Mouse (Mus musculus) cerebellum, adult 2 months (tissue): ENCODE data around the gene Nipa2. TPM values are rescaled to one million over a fixed set of nuclear protein-coding genes. Genes with fewer than 3 reads are reported as not detected.

Experiments
- DNase-seq, 2 experiments: peaks; one replicate each; pipeline ENCODE4 v3.0.0; 2021
- H3K27ac ChIP-seq: fragments of 200-500 bp; 2 replicates; pipeline ENCODE4 v1.5.1; 2012; ENCODE audit warnings: low read length, control low read depth, inconsistent platforms; ENCODE audit not compliant: insufficient read depth
- H3K27me3 ChIP-seq: fragments of 200-500 bp; 2 replicates; pipeline ENCODE4 v1.6.1; 2012; ENCODE audit warnings: inconsistent platforms, mild to moderate bottlenecking, low read length, moderate library complexity; ENCODE audit not compliant: control insufficient read depth, insufficient read depth
- H3K4me1 ChIP-seq: fragments of 200-500 bp; 2 replicates; pipeline ENCODE4 v1.6.1; 2011; ENCODE audit warnings: low read length; ENCODE audit not compliant: control insufficient read depth, insufficient read depth
- H3K4me3 ChIP-seq: fragments of 200-500 bp; replicated peaks from 2 replicates; pipeline ENCODE3; 2011; ENCODE audit warnings: mild to moderate bottlenecking, low read depth, low read length, control low read depth; ENCODE audit not compliant: insufficient read depth
- CTCF ChIP-seq: fragments of 200-500 bp; IDR thresholded peaks from 2 replicates; pipeline ENCODE4 v1.5.1; 2011; ENCODE audit warnings: low read depth, mild to moderate bottlenecking, control low read depth, low read length, moderate library complexity, borderline replicate concordance; ENCODE audit not compliant: insufficient read depth
- POLR2A ChIP-seq: fragments of 200-500 bp; IDR thresholded peaks from 2 replicates; pipeline ENCODE4 v1.6.1; 2011; ENCODE audit warnings: low read length, control low read depth, borderline replicate concordance; ENCODE audit not compliant: insufficient read depth
- WGBS: fragments of 180-500 bp; shearing (Covaris S2); methylation state at CpG from one replicate; pipeline ENCODE4 v1.1.7; 2018; 5-methylcytosine and 5-hydroxymethylcytosine counted together
- polyA plus RNA-seq: library from polyadenylated mRNA; depleted of rRNA; stranded (reverse); fragments of >200 nt; gene quantifications from 2 replicates; pipeline ENCODE4 v1.2.3, GENCODE M21; 2012; rRNA removed

Gene Nipa2
- polyA plus RNA-seq, 1 experiment: 20.5 TPM

DNA sequence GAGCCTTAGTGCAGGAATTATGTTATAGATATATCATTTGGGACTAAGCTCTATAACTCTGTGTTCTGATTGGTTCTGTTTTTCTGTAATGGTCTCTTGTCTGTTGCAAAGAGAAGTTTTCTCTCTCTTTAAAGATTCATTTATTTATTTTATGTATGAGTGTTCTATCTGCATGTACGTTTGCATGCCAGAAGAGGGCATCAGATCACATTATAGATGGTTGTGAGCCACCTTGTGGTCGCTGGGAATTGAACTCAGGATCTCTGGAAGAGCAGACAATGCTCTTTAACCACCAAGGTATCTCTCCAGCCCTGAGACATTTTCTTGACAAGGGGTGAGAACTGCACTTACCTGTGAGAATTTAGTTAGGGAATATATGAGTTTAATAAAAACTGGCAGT, 56.8 kb downstream of the Nipa2 start:
- no peak for DNase-seq
- Histone ChIP-seq H3K27me3 (no peaks in the 10 kb centered on the region), H3K27ac (no peak overlapping the region), H3K4me1 (no peaks in the 10 kb centered on the region), H3K4me3 (no peak overlapping the region)
- TF ChIP-seq CTCF (no peak), POLR2A (no peak)
- 91% methylated on average over 2 of the region's 2 CpGs for WGBS

DNA sequence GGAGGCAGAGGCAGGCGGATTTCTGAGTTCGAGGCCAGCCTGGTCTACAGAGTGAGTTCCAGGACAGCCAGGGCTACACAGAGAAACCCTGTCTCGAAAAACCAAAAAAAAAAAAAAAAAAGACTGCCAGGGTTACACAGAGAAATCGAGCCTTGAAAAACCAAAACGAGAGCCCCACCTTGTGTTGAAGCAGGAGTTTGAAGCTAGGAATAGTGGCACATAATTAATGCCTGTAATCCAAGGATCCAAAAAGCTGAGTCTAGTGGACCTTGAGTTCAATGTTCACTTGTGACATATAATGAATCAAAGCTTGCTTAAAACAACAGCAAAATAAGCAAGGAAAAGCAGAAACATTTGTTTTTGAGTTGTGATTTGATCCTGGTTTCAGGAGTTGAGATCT, 58.5 kb downstream of the Nipa2 start:
- Histone ChIP-seq H3K27me3 (no peaks in the 10 kb centered on the region), H3K4me1 (no peaks in the 10 kb centered on the region), H3K27ac (no peak overlapping the region), H3K4me3 (no peak overlapping the region)
- TF ChIP-seq POLR2A (no peak), CTCF (no peak)
- DNase-seq: no peak
- 80% methylated on average over 5 of the region's 5 CpGs for WGBS

DNA sequence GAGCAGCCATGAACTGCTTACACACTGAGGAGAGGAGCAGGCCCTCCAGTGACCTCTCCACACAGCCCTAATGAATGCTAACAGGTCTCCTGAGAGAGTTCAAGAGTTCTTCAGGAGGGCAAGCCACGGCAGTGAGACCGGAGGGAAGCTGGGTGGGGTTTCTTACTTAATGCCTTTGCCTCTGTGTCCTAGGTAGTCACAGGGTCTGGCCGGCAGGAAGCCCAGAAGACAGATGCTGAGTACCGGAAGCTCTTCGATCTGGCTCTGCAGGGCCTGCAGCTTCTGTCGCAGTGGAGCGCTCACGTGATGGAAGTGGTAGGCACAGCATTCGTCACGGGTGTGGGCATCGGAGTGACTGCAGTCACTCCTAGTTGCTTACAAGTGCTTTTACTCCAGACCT, 70.5 kb downstream of the Nipa2 start:
- TF ChIP-seq CTCF (no peak), POLR2A (no peak)
- Histone ChIP-seq H3K27me3 (no peaks in the 10 kb centered on the region), H3K4me1 (no peaks in the 10 kb centered on the region), H3K4me3 (no peak overlapping the region), H3K27ac (no peak overlapping the region)
- DNase-seq: no peak
- WGBS: 74% methylated on average over 11 of the region's 11 CpGs

DNA sequence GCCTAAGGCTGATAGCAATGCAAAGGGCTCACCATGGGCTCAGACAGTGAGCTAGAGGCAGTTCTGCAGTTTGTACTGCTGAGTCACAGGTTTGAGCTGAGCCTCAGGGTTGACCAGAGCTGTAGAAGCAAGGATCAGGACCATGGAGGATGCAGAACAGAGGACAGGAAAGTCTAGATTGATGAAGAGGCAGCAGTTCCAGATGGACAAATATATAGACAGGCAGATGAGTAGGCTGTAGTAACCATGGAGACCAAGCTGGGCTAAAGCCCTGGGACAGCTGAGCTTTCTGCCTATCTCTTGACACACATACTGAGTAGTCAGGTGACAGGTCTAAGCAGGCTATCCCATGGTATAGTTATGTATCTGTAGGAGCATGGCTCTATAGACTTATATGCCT, 71.5 kb downstream of the Nipa2 start:
- H3K4me3 ChIP-seq: no peak overlapping the region
- no peak for TF ChIP-seq CTCF
- no peak for TF ChIP-seq POLR2A
- no peak overlapping the region for H3K27ac ChIP-seq
- no peaks in the 10 kb centered on the region for H3K27me3 ChIP-seq
- DNase-seq: no peak
- H3K4me1 ChIP-seq: no peaks in the 10 kb centered on the region

DNA sequence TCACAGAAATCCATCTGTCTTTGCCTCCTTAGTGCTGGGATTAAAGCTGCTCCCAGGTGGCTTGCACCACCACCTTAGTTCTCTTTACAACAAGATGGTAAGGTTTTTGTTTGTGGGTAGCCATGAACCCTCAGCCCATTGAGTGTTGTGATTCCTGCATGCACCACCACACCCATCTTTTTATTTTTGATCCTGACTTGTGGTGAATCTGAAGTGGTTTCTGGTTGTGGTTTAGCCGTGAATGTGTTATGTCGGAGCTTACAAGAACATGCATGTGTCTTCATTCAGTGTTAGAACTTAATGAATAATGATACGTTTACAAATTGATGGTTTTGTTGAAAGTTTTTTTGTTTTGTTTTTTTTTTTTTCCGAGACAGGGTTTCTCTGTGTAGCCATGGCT, 72.3 kb downstream of the Nipa2 start:
- no peak for TF ChIP-seq CTCF
- no peak for TF ChIP-seq POLR2A
- no peak for DNase-seq
- Histone ChIP-seq H3K4me1 (no peaks in the 10 kb centered on the region), H3K27me3 (no peaks in the 10 kb centered on the region), H3K27ac (no peak overlapping the region), H3K4me3 (no peak overlapping the region)
- WGBS: 90% methylated on average over 4 of the region's 4 CpGs

DNA sequence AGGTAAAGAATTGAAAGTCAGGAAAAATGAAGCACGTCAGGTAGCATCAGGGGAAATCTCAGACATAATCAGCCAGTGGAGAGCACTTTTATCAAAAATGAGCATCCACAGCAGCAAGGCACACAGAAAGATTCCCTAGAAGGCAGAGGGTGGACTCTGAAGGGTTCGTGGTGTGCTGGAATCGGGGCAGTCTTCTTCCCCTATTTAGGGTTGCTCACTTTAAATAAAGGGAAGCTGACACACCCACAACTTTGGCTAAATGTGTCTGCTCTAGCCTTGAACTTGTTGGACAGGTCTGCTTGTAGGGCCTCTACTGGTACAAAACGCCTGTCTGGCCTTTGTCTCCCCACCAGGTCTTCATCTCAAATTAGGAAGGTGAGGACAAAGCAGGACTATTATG, 73.7 kb downstream of the Nipa2 start:
- DNase-seq: no peak
- no peak overlapping the region for H3K27ac ChIP-seq
- H3K4me3 ChIP-seq: no peak overlapping the region
- no peaks in the 10 kb centered on the region for H3K4me1 ChIP-seq
- TF ChIP-seq CTCF: no peak
- TF ChIP-seq POLR2A: no peak
- WGBS: 93% methylated on average over 4 of the region's 4 CpGs
- no peaks in the 10 kb centered on the region for H3K27me3 ChIP-seq

Other genes starting within 250 kb of the Nipa2 start
- 7.5 and 7.8 TPM in 2 replicates for gene Siglech, start 194.3 kb downstream of the Nipa2 start, polyA plus RNA-seq
- 26.9 and 30.4 TPM in 2 replicates for gene Tubgcp5, start 168.3 kb downstream of the Nipa2 start, polyA plus RNA-seq
- gene Cyfip1, start 120.7 kb downstream of the Nipa2 start, polyA plus RNA-seq: 48.2 and 52.8 TPM in 2 replicates
- gene Nipa1, start 57.5 kb upstream of the Nipa2 start, polyA plus RNA-seq: 28.8 and 30.7 TPM in 2 replicates
- 55.4 and 66.0 TPM in 2 replicates for gene Herc2, start 87.7 kb upstream of the Nipa2 start, polyA plus RNA-seq